Mouse (Mus musculus): ENCODE measurements around the gene Dnajc3. TPM values are rescaled to one million over a fixed set of nuclear protein-coding genes. Genes with fewer than 3 reads are reported as not detected.

The Dnajc3 gene
- polyA plus RNA-seq, 1 experiment from 2014 or later: 55.5 TPM

- peak; percentile 65 for TF ChIP-seq CTCF (IDR thresholded peaks at IDR 0.05; ENCODE audit: low read depth)
- peak; percentile 71 for DNase-seq
Observed at GRCm38 (mm10) chr14:118919025-118919424, 18.8 kb upstream of the Dnajc3 start.

GRCm38 (mm10) chr14:118920654-118921053, 17.1 kb upstream of the Dnajc3 start:
- WGBS: 46% methylated on average over 7 of the region's 7 CpGs
- H3K27ac ChIP-seq (ENCODE audit: low read depth): no peak overlapping the region
- ATAC-seq (ENCODE audit: insufficient read depth): no peak
- H3K27me3 ChIP-seq (ENCODE audit: insufficient read depth, low read length): peaks cover 15% of the 10 kb centered on the region; the same call in 1 of the 2 replicates
- no peak overlapping the region for H3K9ac ChIP-seq
- no peak overlapping the region; the same call in 1 of the 2 replicates for H3K4me2 ChIP-seq
- H3K36me3 ChIP-seq (ENCODE audit: insufficient read depth): peaks cover 29% of the 10 kb centered on the region
- no peaks in the 10 kb centered on the region for H3K9me3 ChIP-seq (ENCODE audit: low read depth, low read length)
- no peak for DNase-seq
- no peak overlapping the region for H3K4me3 ChIP-seq (ENCODE audit: low read depth, low read length)
- H3K4me1 ChIP-seq (ENCODE audit: insufficient read depth): peaks cover 24% of the 10 kb centered on the region
- 0 out of 2 replicates have a peak, but pooled peaks have one; percentile 3 for TF ChIP-seq CTCF (IDR thresholded peaks at IDR 0.05; ENCODE audit: low read depth)

More at GRCm38 (mm10) chr14:118919025-118919424, 18.8 kb upstream of the Dnajc3 start:
- Histone ChIP-seq H3K9ac (no peak overlapping the region), H3K9me3 (ENCODE audit: low read depth, low read length) (no peaks in the 10 kb centered on the region), H3K4me2 (no peak overlapping the region), H3K27ac (ENCODE audit: low read depth) (no peak overlapping the region), H3K36me3 (ENCODE audit: insufficient read depth) (peaks cover 39% of the 10 kb centered on the region), H3K27me3 (ENCODE audit: insufficient read depth, low read length) (peaks cover 15% of the 10 kb centered on the region; the same call in 1 of the 2 replicates), H3K4me3 (ENCODE audit: low read depth, low read length) (no peak overlapping the region), H3K4me1 (ENCODE audit: insufficient read depth) (peaks cover 24% of the 10 kb centered on the region)
- ATAC-seq (ENCODE audit: insufficient read depth): no peak
- 64% methylated on average over 8 of the region's 8 CpGs for WGBS

- no peak for DNase-seq
Observed at GRCm38 (mm10) chr14:118922251-118922650, 15.5 kb upstream of the Dnajc3 start.

GRCm38 (mm10) chr14:118922667-118923184, 15.1 kb upstream of the Dnajc3 start:
- TF ChIP-seq CTCF (IDR thresholded peaks at IDR 0.05; ENCODE audit: low read depth): no peak
- Histone ChIP-seq H3K4me2 (peak overlapping the region; percentile 70), H3K4me1 (ENCODE audit: insufficient read depth) (peaks cover 24% of the 10 kb centered on the region), H3K27ac (ENCODE audit: low read depth) (no peak overlapping the region), H3K36me3 (ENCODE audit: insufficient read depth) (peaks cover 15% of the 10 kb centered on the region), H3K27me3 (ENCODE audit: insufficient read depth, low read length) (peaks cover 15% of the 10 kb centered on the region; the same call in 1 of the 2 replicates), H3K4me3 (ENCODE audit: low read depth, low read length) (peak overlapping the region; percentile 62), H3K9ac (peak overlapping the region; percentile 42), H3K9me3 (ENCODE audit: low read depth, low read length) (no peaks in the 10 kb centered on the region)
- DNase-seq: peak; percentile 69
- ATAC-seq (ENCODE audit: insufficient read depth): peak; percentile 43
- 2% methylated on average over 46 of the region's 47 CpGs for WGBS

More at GRCm38 (mm10) chr14:118922251-118922650, 15.5 kb upstream of the Dnajc3 start:
- Histone ChIP-seq H3K4me2 (peak overlapping the region; percentile 70), H3K9me3 (ENCODE audit: low read depth, low read length) (no peaks in the 10 kb centered on the region), H3K27ac (ENCODE audit: low read depth) (no peak overlapping the region), H3K4me3 (ENCODE audit: low read depth, low read length) (peak overlapping the region; percentile 62), H3K9ac (peak overlapping the region; percentile 42), H3K36me3 (ENCODE audit: insufficient read depth) (peaks cover 19% of the 10 kb centered on the region), H3K27me3 (ENCODE audit: insufficient read depth, low read length) (peaks cover 15% of the 10 kb centered on the region; the same call in 1 of the 2 replicates), H3K4me1 (ENCODE audit: insufficient read depth) (peaks cover 24% of the 10 kb centered on the region)
- 21% methylated on average over 22 of the region's 22 CpGs for WGBS
- no peak for ATAC-seq (ENCODE audit: insufficient read depth)
- TF ChIP-seq CTCF (IDR thresholded peaks at IDR 0.05; ENCODE audit: low read depth): no peak

GRCm38 (mm10) chr14:118924673-118925615, 12.8 kb upstream of the Dnajc3 start, which contains the start of gene Dzip1:
Gene Dzip1, minus strand, starts transcription at chr14:118925460.
- TF ChIP-seq CTCF (IDR thresholded peaks at IDR 0.05; ENCODE audit: low read depth): peak; percentile 34
- under 1% methylated on average over 55 of the region's 55 CpGs for WGBS
- ATAC-seq (ENCODE audit: insufficient read depth): peak; percentile 92

GRCm38 (mm10) chr14:118928565-118928964, 9.2 kb upstream of the Dnajc3 start:
- Histone ChIP-seq H3K27me3 (ENCODE audit: insufficient read depth, low read length) (no peaks in the 10 kb centered on the region), H3K9ac (no peak overlapping the region), H3K9me3 (ENCODE audit: low read depth, low read length) (no peaks in the 10 kb centered on the region), H3K36me3 (ENCODE audit: insufficient read depth) (no peaks in the 10 kb centered on the region), H3K27ac (ENCODE audit: low read depth) (no peak overlapping the region), H3K4me2 (no peak overlapping the region), H3K4me1 (ENCODE audit: insufficient read depth) (peaks cover 4% of the 10 kb centered on the region), H3K4me3 (ENCODE audit: low read depth, low read length) (no peak overlapping the region)
- no peak for ATAC-seq (ENCODE audit: insufficient read depth)
- no peak for TF ChIP-seq CTCF (IDR thresholded peaks at IDR 0.05; ENCODE audit: low read depth)
- peak; percentile 39 for DNase-seq
- 58% methylated on average over 3 of the region's 3 CpGs for WGBS

More at GRCm38 (mm10) chr14:118924673-118925615, 12.8 kb upstream of the Dnajc3 start, which contains the start of gene Dzip1:
- H3K27me3 ChIP-seq (ENCODE audit: insufficient read depth, low read length): peaks cover 15% of the 10 kb centered on the region; the same call in 1 of the 2 replicates
- peak within 1 kb of the TSS; percentile 62 for H3K4me3 ChIP-seq (ENCODE audit: low read depth, low read length)
- peak within 1 kb of the TSS; percentile 70 for H3K4me2 ChIP-seq
- peak within 1 kb of the TSS; percentile 90 for H3K27ac ChIP-seq (ENCODE audit: low read depth)
- H3K36me3 ChIP-seq (ENCODE audit: insufficient read depth): peaks cover 15% of the 10 kb centered on the region
- no peaks in the 10 kb centered on the region for H3K9me3 ChIP-seq (ENCODE audit: low read depth, low read length)
- DNase-seq: peak; percentile 91
- peaks cover 24% of the 10 kb centered on the region for H3K4me1 ChIP-seq (ENCODE audit: insufficient read depth)
- H3K9ac ChIP-seq: peak within 1 kb of the TSS; percentile 69
